ENCODE assay signal across 18 mouse cellular contexts in genomic region chr11:114391553-114391952, GRCm38 (mm10).
A peak's percentile ranks its signal among the peaks of the same experiment; 100 is the strongest.
DNase-seq lines count a peak whose midpoint lies in the region; ATAC-seq lines count a peak whose summit lies in the region.
"Had no signal": no experiment of that assay in that cellular context is flagged by ENCODE, and none has a peak within 500 bp of the region (broad histone marks: within the 10 kb centered on the region; RNA-seq: fewer than 3 reads in every experiment).

No protein-coding gene starts in this region.

- ATAC-seq in hematopoietic stem cell, adult 5-6 weeks (replicated peaks in 1 of 2; ENCODE audit: insufficient read depth in 1 of 2, low FRiP score in 2 of 2, low TSS enrichment in 1 of 2, low read depth in 1 of 2, poor library complexity in 2 of 2, severe bottlenecking in 2 of 2): peak; percentile 69 to 70
- ATAC-seq in neutrophil, adult 5-6 weeks (ENCODE audit: extremely low read depth, insufficient number of reproducible peaks, low FRiP score, poor library complexity, severe bottlenecking): peak; percentile 77
- ATAC-seq: intestine, embryonic 16.5 days had no signal

- peak; percentile 13 for DNase-seq in thymus, postnatal 14 days
- no peak for DNase-seq in thymus, postnatal 10 days (ENCODE audit: low spot score in 2 of 2)
- no peak for DNase-seq in left cerebral cortex, adult 9 months (ENCODE audit: low spot score in 2 of 2)
- DNase-seq in retina, embryonic 14.5 days (ENCODE audit: low spot score): no peak
- no peak for DNase-seq in kidney, adult 8-10 months
- DNase-seq in ovary, postnatal 10 days (ENCODE audit: low spot score): no peak
- DNase-seq: adrenal gland, adult 8-10 months; cerebellum, adult 9-10 months; gastrocnemius, adult 2 months; layer of hippocampus, postnatal 36 days; left cerebral cortex, postnatal 4 days; lung, embryonic 14.5 days; lung, postnatal 36 days; retina, postnatal 1 day; thymus, postnatal 25 days had no signal
